Mouse (Mus musculus): ENCODE measurements around the gene Evi5.

DNA sequence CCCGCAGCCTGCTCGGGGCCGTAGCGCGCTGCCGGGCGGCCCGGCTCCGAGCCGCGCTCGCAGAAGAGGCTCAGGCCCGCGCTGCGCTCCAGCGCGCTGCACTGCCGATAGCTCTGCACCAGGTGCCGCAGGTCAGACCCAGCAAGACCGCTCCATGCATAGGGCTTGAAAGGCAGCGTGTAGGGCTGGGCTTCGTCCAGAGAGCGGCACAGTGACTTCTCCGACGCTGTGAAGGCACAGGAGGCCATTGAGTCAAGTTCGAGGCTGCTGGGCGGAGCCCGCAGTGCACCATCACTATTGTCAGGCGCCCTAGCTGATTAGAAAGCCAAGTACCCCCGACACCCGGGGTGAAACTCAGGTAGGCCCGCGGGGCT, 153.3 kb downstream of the Evi5 start:
- TF ChIP-seq CTCF (IDR thresholded peaks at IDR 0.05) (no peak), EP300 (IDR thresholded peaks at IDR 0.05) (no peak)

All from lung, postnatal 0 days (tissue).